Mouse (Mus musculus) kidney, embryonic 16.5 days (tissue): ENCODE results near the gene Galm. TPM values are rescaled to one million over a fixed set of nuclear protein-coding genes. Genes with fewer than 3 reads are reported as not detected.
A peak's percentile ranks its signal among the peaks of the same experiment; 100 is the strongest.

ENCODE experiments used
- ATAC-seq: fragments of 200-750 bp; cut with Nextera tagmentation; 2 replicates; pipeline ENCODE4 v1.8.0; 2017; ENCODE audit warnings: moderate TSS enrichment; ENCODE audit not compliant: low FRiP score, low TSS enrichment
- H3K27ac ChIP-seq: fragments of 300-500 bp; sonication (generic); 2 replicates; pipeline ENCODE4 v1.5.1; 2014; ENCODE audit warnings: low read length
- H3K27me3 ChIP-seq: fragments of 300-500 bp; sonication (generic); 2 replicates; pipeline ENCODE4 v1.6.1; 2014; ENCODE audit warnings: low read length, control low read depth, mixed read lengths; ENCODE audit not compliant: insufficient read depth
- H3K36me3 ChIP-seq: fragments of 300-500 bp; sonication (generic); 2 replicates; pipeline ENCODE4 v1.6.1; 2014; ENCODE audit warnings: low read length, control low read depth, mixed read lengths; ENCODE audit not compliant: insufficient read depth
- H3K4me1 ChIP-seq: fragments of 300-500 bp; sonication (generic); 2 replicates; pipeline ENCODE4 v1.6.1; 2014; ENCODE audit warnings: low read length, control low read depth, mixed read lengths; ENCODE audit not compliant: insufficient read depth
- H3K4me2 ChIP-seq: fragments of 300-500 bp; sonication (generic); replicated peaks from 2 replicates; pipeline ENCODE4 v1.6.1; 2014; ENCODE audit warnings: low read depth, low read length
- H3K4me3 ChIP-seq: fragments of 300-500 bp; sonication (generic); 2 replicates; pipeline ENCODE4 v1.5.1; 2014; ENCODE audit warnings: mild to moderate bottlenecking, low read length
- H3K9ac ChIP-seq: fragments of 300-500 bp; sonication (generic); replicated peaks from 2 replicates; pipeline ENCODE4 v1.6.1; 2014; ENCODE audit warnings: low read length
- H3K9me3 ChIP-seq: fragments of 300-500 bp; sonication (generic); 2 replicates; pipeline ENCODE4 v1.6.1; 2016; ENCODE audit warnings: low read length, control low read depth
- WGBS: fragments of 180-500 bp; shearing (Covaris S2); extraction: QIAGEN DNeasy Blood & Tissue Kit; methylation state at CpG from one replicate; pipeline ENCODE4 v1.1.7; 2014; 5-methylcytosine and 5-hydroxymethylcytosine counted together
- polyA plus RNA-seq: library from polyadenylated mRNA; unstranded; fragments of >200 nt; fragmentation: Nextera tagmentation; extraction: Ambion mirVana; gene quantifications from 2 replicates; pipeline ENCODE4 v1.2.1, GENCODE M21; 2015

The Galm gene
- polyA plus RNA-seq, 1 experiment from 2014 or later: 23.5 TPM

DNA sequence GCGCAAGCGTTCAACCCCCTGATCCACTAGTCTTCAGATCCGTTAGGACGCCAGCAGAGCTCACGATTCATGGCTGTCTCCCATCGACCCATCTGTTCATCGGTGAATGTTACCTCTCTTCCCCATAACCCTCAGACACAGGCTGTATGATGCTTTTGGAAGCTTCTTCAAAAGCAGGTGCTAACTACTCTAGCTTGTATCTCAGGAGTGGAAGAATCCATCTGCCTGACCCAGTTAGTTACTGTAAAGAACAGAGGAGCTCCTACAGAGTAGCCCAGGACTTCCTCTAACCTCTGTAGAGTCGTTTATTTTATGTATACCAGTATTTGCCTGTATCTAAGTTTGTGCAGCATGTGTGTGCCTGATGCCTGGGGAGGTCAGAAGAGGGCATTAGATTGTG, 29.6 kb downstream of the Galm start:
- 93% methylated on average over 8 of the region's 8 CpGs for WGBS
- no peak overlapping the region for H3K27ac ChIP-seq
- no peak overlapping the region for H3K9ac ChIP-seq
- no peaks in the 10 kb centered on the region for H3K27me3 ChIP-seq
- no peak overlapping the region for H3K4me2 ChIP-seq
- H3K9me3 ChIP-seq: no peaks in the 10 kb centered on the region
- no peak for ATAC-seq
- no peaks in the 10 kb centered on the region for H3K4me1 ChIP-seq
- H3K4me3 ChIP-seq: no peak overlapping the region
- no peaks in the 10 kb centered on the region for H3K36me3 ChIP-seq

DNA sequence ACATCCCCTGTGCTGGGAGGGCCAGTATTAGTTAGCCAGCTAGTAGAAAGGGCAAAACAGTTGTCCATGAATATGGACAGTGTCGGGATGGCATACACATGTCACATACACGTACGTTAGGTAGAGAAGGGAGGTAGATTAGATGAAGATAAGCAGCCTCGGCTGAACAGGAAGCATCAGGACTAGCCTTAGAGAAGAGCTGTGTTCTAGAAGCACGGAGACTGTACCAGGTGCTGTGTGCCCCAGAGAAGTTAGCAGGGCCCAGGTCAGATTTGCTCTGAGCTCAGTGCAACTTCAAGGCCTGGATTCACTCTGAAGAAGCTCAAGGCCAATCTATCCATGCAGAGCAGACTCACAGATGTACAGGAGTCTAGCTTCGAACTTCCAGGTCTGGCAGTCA, 30.2 kb downstream of the Galm start:
- no peak overlapping the region for H3K9ac ChIP-seq
- no peaks in the 10 kb centered on the region for H3K36me3 ChIP-seq
- H3K27ac ChIP-seq: no peak overlapping the region
- no peaks in the 10 kb centered on the region for H3K4me1 ChIP-seq
- ATAC-seq: no peak
- H3K4me3 ChIP-seq: no peak overlapping the region
- no peaks in the 10 kb centered on the region for H3K9me3 ChIP-seq
- H3K4me2 ChIP-seq: no peak overlapping the region
- WGBS: 90% methylated on average over 6 of the region's 6 CpGs
- H3K27me3 ChIP-seq: no peaks in the 10 kb centered on the region

GRCm38 (mm10) chr17:80160454-80160853, 33.2 kb downstream of the Galm start:
- 49% methylated on average over 5 of the region's 5 CpGs for WGBS
- Histone ChIP-seq H3K27ac (no peak overlapping the region), H3K4me2 (no peak overlapping the region), H3K9ac (no peak overlapping the region), H3K4me3 (no peak overlapping the region), H3K9me3 (no peaks in the 10 kb centered on the region), H3K36me3 (no peaks in the 10 kb centered on the region), H3K27me3 (no peaks in the 10 kb centered on the region), H3K4me1 (no peaks in the 10 kb centered on the region)
- no peak; the same call in 1 of the 2 replicates for ATAC-seq

DNA sequence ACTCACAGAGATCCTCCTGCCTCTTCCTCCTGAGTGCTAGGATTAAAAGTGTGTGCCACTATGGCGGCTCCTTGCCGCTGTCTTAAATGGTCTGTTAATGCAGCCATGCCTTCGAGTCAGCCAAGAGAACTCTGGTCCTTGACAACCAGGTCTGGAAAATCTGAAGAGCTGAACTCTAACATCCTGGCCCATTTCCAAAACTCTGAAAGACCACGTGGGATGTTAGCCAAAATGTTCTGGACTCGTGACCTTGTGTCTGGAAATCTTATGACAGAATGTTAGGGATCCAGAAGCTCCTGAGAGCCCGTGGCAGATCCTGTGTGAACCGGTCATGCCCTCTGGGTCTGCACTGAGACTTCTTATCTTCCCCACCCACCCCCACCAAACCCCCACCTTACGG, 36.7 kb downstream of the Galm start:
- no peak for ATAC-seq
- Histone ChIP-seq H3K27me3 (no peaks in the 10 kb centered on the region), H3K9ac (no peak overlapping the region), H3K27ac (no peak overlapping the region), H3K4me3 (no peak overlapping the region), H3K4me1 (peaks cover 15% of the 10 kb centered on the region), H3K36me3 (no peaks in the 10 kb centered on the region), H3K4me2 (no peak overlapping the region), H3K9me3 (no peaks in the 10 kb centered on the region)
- WGBS: 79% methylated on average over 8 of the region's 8 CpGs

GRCm38 (mm10) chr17:80165741-80166140, 38.5 kb downstream of the Galm start:
- WGBS: 65% methylated on average over 6 of the region's 6 CpGs
- Histone ChIP-seq H3K36me3 (no peaks in the 10 kb centered on the region), H3K27ac (no peak overlapping the region), H3K9ac (no peak overlapping the region), H3K27me3 (no peaks in the 10 kb centered on the region), H3K4me1 (peaks cover 16% of the 10 kb centered on the region), H3K9me3 (no peaks in the 10 kb centered on the region), H3K4me2 (no peak overlapping the region), H3K4me3 (no peak overlapping the region)
- ATAC-seq: no peak

DNA sequence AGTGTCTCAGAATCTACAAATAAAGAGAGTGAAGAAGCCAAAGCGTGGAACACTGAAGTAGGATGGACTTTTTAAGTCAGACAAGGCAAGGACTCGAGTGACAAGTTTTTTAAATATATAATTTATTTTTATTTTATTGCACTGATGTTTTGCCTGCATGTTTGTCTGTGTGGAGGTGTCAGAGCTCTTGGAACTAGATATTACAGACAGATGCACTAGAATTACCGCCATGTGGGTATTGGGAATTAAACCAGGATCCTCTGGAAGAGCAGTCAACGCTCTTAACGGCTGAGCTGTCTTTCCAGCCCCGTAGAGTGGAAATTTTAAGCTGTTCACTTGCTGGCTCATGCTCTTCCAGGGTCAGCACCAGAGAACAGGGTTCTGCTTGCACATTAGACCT, 39.1 kb downstream of the Galm start:
- H3K9ac ChIP-seq: no peak overlapping the region
- no peaks in the 10 kb centered on the region for H3K27me3 ChIP-seq
- H3K4me3 ChIP-seq: no peak overlapping the region
- no peaks in the 10 kb centered on the region for H3K9me3 ChIP-seq
- no peak for ATAC-seq
- 84% methylated on average over 6 of the region's 6 CpGs for WGBS
- no peak overlapping the region for H3K27ac ChIP-seq
- no peak overlapping the region for H3K4me2 ChIP-seq
- H3K36me3 ChIP-seq: no peaks in the 10 kb centered on the region
- peaks cover 16% of the 10 kb centered on the region for H3K4me1 ChIP-seq

- Histone ChIP-seq H3K27ac (no peak overlapping the region), H3K27me3 (no peaks in the 10 kb centered on the region), H3K4me2 (no peak overlapping the region), H3K4me3 (no peak overlapping the region), H3K4me1 (peaks cover 16% of the 10 kb centered on the region), H3K9me3 (no peaks in the 10 kb centered on the region), H3K36me3 (no peaks in the 10 kb centered on the region), H3K9ac (no peak overlapping the region)
- WGBS: 75% methylated on average over 4 of the region's 4 CpGs
- ATAC-seq: no peak
Measured at GRCm38 (mm10) chr17:80167436-80167835, 40.2 kb downstream of the Galm start.

- Histone ChIP-seq H3K4me1 (peaks cover 16% of the 10 kb centered on the region), H3K9ac (no peak overlapping the region), H3K4me3 (no peak overlapping the region), H3K27ac (peak overlapping the region; percentile 46; the same call in 1 of the 2 replicates), H3K4me2 (peak overlapping the region; percentile 50), H3K27me3 (no peaks in the 10 kb centered on the region), H3K36me3 (no peaks in the 10 kb centered on the region), H3K9me3 (no peaks in the 10 kb centered on the region)
- WGBS: 51% methylated on average over 7 of the region's 7 CpGs
- ATAC-seq: no peak
Measured at GRCm38 (mm10) chr17:80167851-80168251, 40.6 kb downstream of the Galm start.

GRCm38 (mm10) chr17:80168425-80169182, 41.3 kb downstream of the Galm start:
- peak overlapping the region; percentile 46; the same call in 1 of the 2 replicates for H3K27ac ChIP-seq
- H3K4me3 ChIP-seq: peak overlapping the region; percentile 23
- H3K4me1 ChIP-seq: peaks cover 16% of the 10 kb centered on the region
- WGBS: 19% methylated on average over 16 of the region's 16 CpGs
- H3K27me3 ChIP-seq: no peaks in the 10 kb centered on the region
- H3K4me2 ChIP-seq: peak overlapping the region; percentile 50
- H3K36me3 ChIP-seq: no peaks in the 10 kb centered on the region
- ATAC-seq: peak; percentile 80
- no peaks in the 10 kb centered on the region for H3K9me3 ChIP-seq
- H3K9ac ChIP-seq: no peak overlapping the region

DNA sequence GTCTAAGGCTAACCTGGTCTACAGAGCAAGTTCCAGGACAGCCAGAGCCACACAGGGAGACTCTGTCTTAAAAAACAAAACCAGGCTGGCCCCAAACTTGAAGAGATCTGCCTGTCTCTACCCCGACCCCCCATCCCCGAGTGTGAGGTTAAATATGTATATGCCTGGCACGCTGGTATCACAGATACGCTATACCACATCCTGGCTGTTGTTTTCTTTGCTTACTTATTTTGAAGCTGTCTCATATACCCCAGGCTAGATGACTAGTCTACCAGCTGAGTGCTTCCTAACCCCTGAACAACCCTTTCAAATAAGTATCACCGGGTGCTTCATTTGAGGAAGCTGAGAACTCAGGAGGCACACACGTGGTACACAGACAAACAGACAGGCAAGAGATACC, 42.5 kb downstream of the Galm start:
- 96% methylated on average over 6 of the region's 6 CpGs for WGBS
- Histone ChIP-seq H3K9ac (no peak overlapping the region), H3K4me1 (peaks cover 16% of the 10 kb centered on the region), H3K36me3 (no peaks in the 10 kb centered on the region), H3K9me3 (no peaks in the 10 kb centered on the region), H3K4me2 (no peak overlapping the region), H3K27me3 (no peaks in the 10 kb centered on the region), H3K27ac (no peak overlapping the region), H3K4me3 (no peak overlapping the region)
- ATAC-seq: no peak
